Mouse (Mus musculus) heart, embryonic 16.5 days (tissue): ENCODE data around the gene Otulin. TPM values are rescaled to one million over a fixed set of nuclear protein-coding genes. Genes with fewer than 3 reads are reported as not detected.

Experiments
- ATAC-seq: fragments of 200-750 bp; cut with Nextera tagmentation; replicated peaks from 2 replicates; pipeline ENCODE4 v1.8.0; 2017; ENCODE audit warnings: moderate number of reproducible peaks; ENCODE audit not compliant: insufficient read depth, low FRiP score; ENCODE audit errors: extremely low read depth
- H3K27ac ChIP-seq: fragments of 300-500 bp; sonication (generic); 2 replicates; pipeline ENCODE4 v1.5.1; 2014; ENCODE audit warnings: mild to moderate bottlenecking, low read length, control low read depth, moderate library complexity
- H3K27me3 ChIP-seq: fragments of 300-500 bp; sonication (generic); 2 replicates; pipeline ENCODE4 v1.6.1; 2014; ENCODE audit warnings: low read length, mixed read lengths; ENCODE audit not compliant: control insufficient read depth, insufficient read depth
- H3K36me3 ChIP-seq: fragments of 300-500 bp; sonication (generic); 2 replicates; pipeline ENCODE4 v1.6.1; 2014; ENCODE audit not compliant: control insufficient read depth, insufficient read depth
- H3K4me1 ChIP-seq: fragments of 300-500 bp; sonication (generic); 2 replicates; pipeline ENCODE4 v1.6.1; 2014; ENCODE audit warnings: low read length, mixed read lengths; ENCODE audit not compliant: control insufficient read depth, insufficient read depth
- H3K4me2 ChIP-seq: fragments of 300-500 bp; sonication (generic); 2 replicates; pipeline ENCODE4 v1.6.1; 2014; ENCODE audit warnings: low read depth, mild to moderate bottlenecking, control low read depth, low read length
- H3K4me3 ChIP-seq: fragments of 300-500 bp; sonication (generic); 2 replicates; pipeline ENCODE4 v1.5.1; 2014; ENCODE audit warnings: mild to moderate bottlenecking, control low read depth, low read length
- H3K9ac ChIP-seq: fragments of 300-500 bp; sonication (generic); 2 replicates; pipeline ENCODE4 v1.6.1; 2014; ENCODE audit warnings: low read length, control low read depth
- H3K9me3 ChIP-seq: fragments of 300-500 bp; sonication (generic); replicated peaks from 2 replicates; pipeline ENCODE4 v1.6.1; 2016; ENCODE audit warnings: low read length; ENCODE audit not compliant: control insufficient read depth
- WGBS: fragments of 180-500 bp; shearing (Covaris S2); extraction: QIAGEN DNeasy Blood & Tissue Kit; methylation state at CpG from one replicate; pipeline ENCODE4 v1.1.7; 2014; 5-methylcytosine and 5-hydroxymethylcytosine counted together
- polyA plus RNA-seq: library from polyadenylated mRNA; unstranded; fragments of >200 nt; fragmentation: Nextera tagmentation; extraction: Ambion mirVana; gene quantifications from 2 replicates; pipeline ENCODE4 v1.2.1, GENCODE M21; 2015

Gene Otulin
- polyA plus RNA-seq, 1 experiment from 2014 or later, result 26.0 TPM

DNA sequence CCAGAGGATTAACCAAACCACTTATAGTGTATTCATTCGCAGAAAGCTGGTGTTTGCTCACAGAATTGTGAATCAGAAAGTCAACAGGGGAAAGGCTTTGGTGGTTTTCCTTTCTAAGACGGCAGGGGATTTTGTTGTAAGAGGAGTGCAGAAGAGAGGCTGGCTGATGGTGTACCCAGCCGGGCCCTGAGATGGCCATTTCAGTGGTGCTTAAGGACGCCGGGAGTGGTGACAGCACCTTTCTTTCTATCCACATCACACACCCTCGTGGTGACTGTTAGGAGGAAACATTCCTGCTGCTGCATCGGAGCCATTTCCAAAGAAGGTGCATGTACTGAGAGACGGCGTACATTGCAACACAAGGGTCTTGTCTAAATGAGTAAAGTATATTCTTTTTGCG, 85.3 kb downstream of the Otulin start:
- no peak overlapping the region; the same call in 1 of the 2 replicates for H3K27ac ChIP-seq
- WGBS, result 61% methylated on average over 10 of the region's 10 CpGs

DNA sequence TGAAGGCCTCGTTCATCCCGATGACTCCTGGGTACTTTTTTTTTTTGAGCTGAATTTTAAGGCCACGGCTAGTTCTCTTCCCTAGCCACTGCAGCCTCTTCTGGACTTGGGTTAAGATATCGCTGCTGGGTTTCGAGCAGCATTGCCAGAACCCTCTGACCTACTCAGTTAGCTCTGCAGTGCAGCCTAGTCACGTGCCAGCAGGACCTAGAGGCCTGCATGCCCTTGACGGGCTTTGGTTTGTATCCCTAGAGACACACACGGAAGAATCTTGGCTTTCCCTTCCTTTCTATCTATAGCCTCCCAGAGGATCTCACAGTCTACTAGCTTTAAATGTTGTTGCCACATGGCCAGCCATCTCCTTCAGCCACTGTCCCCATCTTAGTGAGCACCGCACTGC, 90.7 kb downstream of the Otulin start:
- H3K9ac ChIP-seq, result no peak overlapping the region; the same call in 1 of the 2 replicates
- ATAC-seq, result peak; percentile 63
- WGBS, result 54% methylated on average over 9 of the region's 9 CpGs
- no peaks in the 10 kb centered on the region for H3K27me3 ChIP-seq
- peaks cover 54% of the 10 kb centered on the region for H3K4me1 ChIP-seq
- no peaks in the 10 kb centered on the region for H3K36me3 ChIP-seq
- peak overlapping the region; percentile 94 for H3K27ac ChIP-seq
- no peak overlapping the region for H3K4me2 ChIP-seq
- H3K4me3 ChIP-seq, result no peak overlapping the region
- H3K9me3 ChIP-seq, result no peaks in the 10 kb centered on the region

More for the DNA sequence above, 85.3 kb downstream of the Otulin start:
- no peak overlapping the region for H3K4me2 ChIP-seq
- H3K36me3 ChIP-seq, result no peaks in the 10 kb centered on the region
- no peaks in the 10 kb centered on the region for H3K27me3 ChIP-seq
- no peaks in the 10 kb centered on the region for H3K9me3 ChIP-seq
- H3K4me1 ChIP-seq, result peaks cover 27% of the 10 kb centered on the region
- H3K4me3 ChIP-seq, result no peak overlapping the region
- no peak overlapping the region for H3K9ac ChIP-seq
- no peak for ATAC-seq

DNA sequence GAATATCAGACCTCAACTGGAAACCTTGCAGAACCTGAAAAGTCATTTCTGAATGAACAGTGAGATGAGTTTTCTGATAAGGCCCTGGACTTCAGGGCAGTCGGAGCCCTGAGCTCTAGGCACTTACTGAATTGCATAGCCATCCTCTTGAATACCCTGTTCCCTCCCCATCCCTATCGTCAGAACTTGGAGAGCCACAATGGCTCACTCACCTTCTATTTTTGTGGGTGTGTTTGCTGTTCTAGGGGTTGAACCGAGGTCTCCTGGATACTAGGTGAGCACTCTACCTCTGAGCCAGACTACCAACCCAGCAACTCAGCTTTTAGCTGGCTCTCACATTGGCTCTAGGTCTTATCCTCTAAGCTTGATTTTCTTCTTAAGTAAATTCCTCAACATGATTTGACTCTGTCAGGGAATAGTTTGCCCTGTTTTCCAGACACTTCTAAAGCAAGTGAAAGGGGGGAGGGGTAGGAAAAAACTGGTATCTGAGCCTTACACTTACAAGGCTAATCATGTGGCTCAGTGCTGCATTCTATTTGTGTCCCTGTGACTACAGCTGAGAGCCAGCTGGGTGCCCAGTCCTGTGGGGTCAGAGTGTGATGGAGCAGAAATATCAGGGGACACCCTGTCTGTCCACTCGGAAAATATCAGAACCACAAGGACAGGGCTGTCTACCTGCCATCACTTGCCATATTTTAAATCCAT, 92.8 kb downstream of the Otulin start:
- peak overlapping the region; percentile 37 for H3K4me2 ChIP-seq
- ATAC-seq, result peak; percentile 79
- peak overlapping the region; percentile 94 for H3K27ac ChIP-seq
- H3K9ac ChIP-seq, result peak overlapping the region; percentile 43; the same call in 1 of the 2 replicates
- H3K27me3 ChIP-seq, result no peaks in the 10 kb centered on the region
- H3K4me3 ChIP-seq, result no peak overlapping the region
- no peaks in the 10 kb centered on the region for H3K36me3 ChIP-seq
- WGBS, result 33% methylated on average over 4 of the region's 4 CpGs
- H3K9me3 ChIP-seq, result no peaks in the 10 kb centered on the region
- H3K4me1 ChIP-seq, result peaks cover 54% of the 10 kb centered on the region

DNA sequence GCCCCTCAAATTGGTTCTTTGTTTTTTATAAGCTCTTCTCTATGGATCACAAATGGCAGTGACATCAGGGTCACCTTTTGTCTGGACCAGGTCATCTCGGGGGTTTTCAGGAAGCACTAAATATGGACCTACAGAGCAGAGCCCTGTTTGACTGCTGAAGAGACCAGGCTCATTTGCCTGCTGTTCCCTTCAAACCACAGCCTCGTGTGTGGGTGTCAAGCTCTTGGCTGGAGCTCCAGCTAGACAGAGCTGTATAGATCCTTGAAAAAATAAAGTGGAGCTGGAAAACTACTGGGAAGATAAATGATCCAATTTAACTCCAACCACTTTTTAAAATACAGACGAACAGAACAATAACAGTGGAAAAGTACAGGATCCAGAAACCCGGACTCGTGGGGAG, 93.7 kb downstream of the Otulin start:
- H3K9me3 ChIP-seq, result no peaks in the 10 kb centered on the region
- H3K36me3 ChIP-seq, result no peaks in the 10 kb centered on the region
- no peak for ATAC-seq
- H3K27ac ChIP-seq, result peak overlapping the region; percentile 94
- peaks cover 54% of the 10 kb centered on the region for H3K4me1 ChIP-seq
- no peaks in the 10 kb centered on the region for H3K27me3 ChIP-seq
- H3K4me2 ChIP-seq, result peak overlapping the region; percentile 37
- no peak overlapping the region for H3K4me3 ChIP-seq
- peak overlapping the region; percentile 43 for H3K9ac ChIP-seq
- 32% methylated on average over 5 of the region's 5 CpGs for WGBS

DNA sequence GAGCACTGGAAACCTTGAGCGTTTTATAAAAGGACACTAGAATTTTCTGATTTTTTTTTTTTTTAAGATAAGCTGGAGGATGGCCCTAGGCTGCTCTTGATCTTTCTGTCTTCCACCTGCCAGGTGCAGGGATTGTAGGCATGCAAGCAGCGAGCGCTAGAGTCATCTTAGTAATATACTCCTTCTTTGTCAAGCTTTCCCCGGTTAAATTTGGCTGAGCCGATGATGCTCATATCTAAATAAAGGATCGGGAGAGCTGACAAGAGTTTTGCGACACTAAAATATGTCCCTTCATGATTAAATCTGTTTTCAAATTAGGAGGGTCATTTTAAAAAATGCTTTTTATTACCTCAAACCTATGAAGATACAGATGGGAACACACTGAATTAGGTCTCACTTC, 94.3 kb downstream of the Otulin start:
- ATAC-seq, result no peak
- Histone ChIP-seq H3K9me3 (no peaks in the 10 kb centered on the region), H3K27me3 (no peaks in the 10 kb centered on the region), H3K4me3 (no peak overlapping the region), H3K9ac (peak overlapping the region; percentile 43), H3K36me3 (no peaks in the 10 kb centered on the region), H3K4me1 (peaks cover 52% of the 10 kb centered on the region), H3K27ac (peak overlapping the region; percentile 94), H3K4me2 (no peak overlapping the region)
- WGBS, result 88% methylated on average over 7 of the region's 7 CpGs

DNA sequence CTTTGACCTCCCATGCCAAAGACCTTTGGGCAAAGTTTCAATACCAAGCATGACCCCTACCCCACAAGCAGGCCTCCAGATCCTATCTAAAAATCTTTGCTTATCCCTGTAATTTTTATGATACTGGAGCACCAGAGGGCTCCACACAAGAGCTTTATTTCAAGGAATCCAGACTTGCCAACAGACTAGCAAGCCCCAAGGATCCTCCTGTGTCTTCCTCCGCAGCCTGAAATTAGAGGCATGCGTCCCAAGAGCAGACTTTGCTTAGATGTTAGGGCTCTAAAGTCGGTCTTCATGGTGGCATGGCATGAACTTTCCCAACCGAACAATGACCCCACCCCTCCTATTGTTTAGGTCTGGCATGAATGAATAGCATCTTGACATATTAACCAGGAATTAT, 94.8 kb downstream of the Otulin start:
- H3K36me3 ChIP-seq, result no peaks in the 10 kb centered on the region
- no peak overlapping the region for H3K27ac ChIP-seq
- no peak overlapping the region for H3K4me3 ChIP-seq
- WGBS, result 89% methylated on average over 4 of the region's 4 CpGs
- no peaks in the 10 kb centered on the region for H3K9me3 ChIP-seq
- H3K4me2 ChIP-seq, result no peak overlapping the region
- no peaks in the 10 kb centered on the region for H3K27me3 ChIP-seq
- H3K4me1 ChIP-seq, result peaks cover 49% of the 10 kb centered on the region
- ATAC-seq, result no peak
- no peak overlapping the region for H3K9ac ChIP-seq

DNA sequence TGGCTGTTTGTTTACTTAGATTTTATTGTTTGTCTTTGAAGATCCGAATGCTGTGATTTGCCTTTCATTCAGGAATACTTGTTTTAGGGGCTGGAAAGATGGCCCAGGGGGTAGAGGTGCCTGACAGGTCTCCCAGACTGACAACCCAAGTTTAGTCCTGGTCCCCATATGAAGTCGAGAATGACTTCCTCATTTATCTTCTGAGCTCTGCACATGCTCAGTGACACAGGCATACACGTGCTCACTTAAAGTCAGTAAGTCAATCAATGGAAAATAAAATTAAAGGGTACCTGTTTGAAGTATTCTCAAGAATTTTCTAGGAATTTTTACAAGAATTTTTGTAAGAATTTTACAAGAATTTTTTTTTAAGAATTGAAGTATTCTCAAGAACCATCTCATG, 97.5 kb downstream of the Otulin start:
- Histone ChIP-seq H3K9ac (no peak overlapping the region), H3K9me3 (no peaks in the 10 kb centered on the region), H3K4me2 (no peak overlapping the region), H3K27ac (no peak overlapping the region), H3K36me3 (no peaks in the 10 kb centered on the region), H3K4me3 (no peak overlapping the region), H3K4me1 (peaks cover 34% of the 10 kb centered on the region), H3K27me3 (no peaks in the 10 kb centered on the region)
- ATAC-seq, result no peak
- WGBS, result 53% methylated on average over 3 of the region's 3 CpGs

DNA sequence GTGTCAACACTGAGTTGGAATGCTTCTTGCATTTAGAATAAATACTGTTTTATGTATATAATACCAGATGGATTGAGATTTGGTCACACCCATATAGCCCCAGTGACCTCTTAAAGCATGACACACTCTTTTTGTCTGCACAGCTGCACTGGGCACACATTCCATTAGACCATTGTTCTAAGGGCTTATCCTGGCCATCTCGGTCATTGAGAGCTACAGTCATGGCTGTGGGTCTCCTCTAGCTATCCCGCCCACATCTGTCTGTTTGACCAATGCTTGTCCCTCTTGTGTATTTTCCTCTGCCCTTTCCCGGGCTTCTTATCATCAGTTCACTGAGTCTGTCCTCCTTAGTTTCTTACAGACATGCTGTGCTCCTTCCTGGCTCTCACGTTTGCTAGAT, 100.5 kb downstream of the Otulin start:
- Histone ChIP-seq H3K4me1 (peaks cover 11% of the 10 kb centered on the region), H3K9ac (no peak overlapping the region), H3K27me3 (no peaks in the 10 kb centered on the region), H3K4me3 (no peak overlapping the region), H3K36me3 (no peaks in the 10 kb centered on the region), H3K9me3 (no peaks in the 10 kb centered on the region), H3K27ac (no peak overlapping the region), H3K4me2 (no peak overlapping the region)
- no peak for ATAC-seq
- 48% methylated on average over 4 of the region's 4 CpGs for WGBS

DNA sequence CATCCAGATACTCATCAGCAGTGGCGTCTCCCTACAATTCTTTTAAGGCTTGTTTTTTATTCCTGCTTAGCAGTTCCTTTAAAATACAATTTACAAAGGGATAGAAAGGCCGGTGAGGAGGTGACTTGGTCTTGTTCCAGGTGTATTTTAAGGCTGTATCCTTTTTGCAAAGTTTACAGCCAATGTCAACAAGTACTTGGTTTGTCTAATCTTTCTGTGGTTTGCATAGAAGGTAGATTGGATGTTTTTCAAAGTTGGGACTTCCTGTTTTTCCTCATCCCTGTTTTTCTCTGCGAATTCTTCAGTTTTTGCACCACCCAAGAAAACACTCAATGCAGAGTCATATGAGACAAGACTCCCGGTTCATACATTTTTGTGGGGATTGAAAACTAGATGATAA, 101.6 kb downstream of the Otulin start:
- Histone ChIP-seq H3K4me3 (no peak overlapping the region), H3K9me3 (no peaks in the 10 kb centered on the region), H3K27ac (no peak overlapping the region), H3K4me1 (peaks cover 11% of the 10 kb centered on the region), H3K36me3 (no peaks in the 10 kb centered on the region), H3K9ac (no peak overlapping the region), H3K27me3 (no peaks in the 10 kb centered on the region), H3K4me2 (no peak overlapping the region)
- no peak for ATAC-seq
- 63% methylated on average over 4 of the region's 4 CpGs for WGBS
